Mouse (Mus musculus) midbrain, embryonic 11.5 days (tissue): Measurements from ENCODE around the gene Rccd1. TPM values are rescaled to one million over a fixed set of nuclear protein-coding genes. Genes with fewer than 3 reads are reported as not detected.
"Not testable (repeated sequence)": the region's sequence is repeated elsewhere in the genome, so short reads cannot be mapped to it uniquely, and the experiment has no call there.

ENCODE experiments used
- ATAC-seq: fragments of 200-750 bp; cut with Nextera tagmentation; 2 replicates; pipeline ENCODE4 v1.8.0; 2017; ENCODE audit warnings: moderate TSS enrichment, moderate library complexity; ENCODE audit not compliant: low FRiP score
- DNase-seq: peaks from one replicate; pipeline ENCODE4 v3.0.0; 2015; ENCODE audit warnings: low spot score; ENCODE audit errors: missing footprints
- H3K27ac ChIP-seq: fragments of 300-500 bp; sonication (generic); 2 replicates; pipeline ENCODE4 v1.5.1; 2014; ENCODE audit warnings: low read depth, low read length
- H3K27me3 ChIP-seq: fragments of 300-500 bp; sonication (generic); 2 replicates; pipeline ENCODE4 v1.6.1; 2014; ENCODE audit warnings: mild to moderate bottlenecking, low read length, moderate library complexity, mixed read lengths; ENCODE audit not compliant: control insufficient read depth, insufficient read depth
- H3K36me3 ChIP-seq: fragments of 300-500 bp; sonication (generic); 2 replicates; pipeline ENCODE4 v1.6.1; 2014; ENCODE audit warnings: mild to moderate bottlenecking, low read length, moderate library complexity, mixed read lengths; ENCODE audit not compliant: control insufficient read depth, insufficient read depth
- H3K4me1 ChIP-seq: fragments of 300-500 bp; sonication (generic); 2 replicates; pipeline ENCODE4 v1.6.1; 2014; ENCODE audit warnings: low read length; ENCODE audit not compliant: control insufficient read depth, insufficient read depth
- H3K4me2 ChIP-seq: fragments of 300-500 bp; sonication (generic); 2 replicates; pipeline ENCODE4 v1.6.1; 2014; ENCODE audit warnings: mild to moderate bottlenecking, moderate library complexity
- H3K4me3 ChIP-seq: fragments of 300-500 bp; sonication (generic); 2 replicates; pipeline ENCODE4 v1.5.1; 2014; ENCODE audit warnings: low read depth, low read length
- H3K9ac ChIP-seq: fragments of 300-500 bp; sonication (generic); 2 replicates; pipeline ENCODE4 v1.6.1; 2014; ENCODE audit warnings: low read length
- H3K9me3 ChIP-seq: fragments of 300-500 bp; sonication (generic); 2 replicates; pipeline ENCODE4 v1.6.1; 2016; ENCODE audit warnings: low read length; ENCODE audit not compliant: control insufficient read depth
- WGBS: fragments of 180-500 bp; shearing (Covaris S2); extraction: QIAGEN DNeasy Blood & Tissue Kit; methylation state at CpG from one replicate; pipeline ENCODE4 v1.1.7; 2014; 5-methylcytosine and 5-hydroxymethylcytosine counted together
- polyA plus RNA-seq: library from polyadenylated mRNA; unstranded; fragments of >200 nt; fragmentation: Nextera tagmentation; extraction: Ambion mirVana; gene quantifications from 2 replicates; pipeline ENCODE4 v1.2.1, GENCODE M21; 2014

Gene Rccd1
- polyA plus RNA-seq, 1 experiment from 2014 or later, result 10.9 TPM

GRCm38 (mm10) chr7:80324816-80325119 lies 514 bp upstream of the Rccd1 start:
- Histone ChIP-seq H3K36me3 (peaks cover 30% of the 10 kb centered on the region), H3K4me2 (peak overlapping the region; percentile 69)
- 55% methylated on average over 5 of the region's 5 CpGs for WGBS
- H3K27me3 ChIP-seq, H3K4me3 ChIP-seq, H3K9me3 ChIP-seq, H3K4me1 ChIP-seq, H3K27ac ChIP-seq, DNase-seq, ATAC-seq, H3K9ac ChIP-seq: not testable (repeated sequence)

- ATAC-seq, result no peak
- Histone ChIP-seq H3K4me2 (peak overlapping the region; percentile 69), H3K9ac (peak overlapping the region; percentile 84), H3K27ac (no peak overlapping the region), H3K27me3 (no peaks in the 10 kb centered on the region), H3K4me1 (peaks cover 9% of the 10 kb centered on the region; the same call in 1 of the 2 replicates), H3K4me3 (peak overlapping the region; percentile 64), H3K9me3 (no peaks in the 10 kb centered on the region), H3K36me3 (peaks cover 23% of the 10 kb centered on the region)
- WGBS, result 27% methylated on average over 8 of the region's 8 CpGs
- DNase-seq, result no peak
These were observed 918 bp downstream of the Rccd1 start for GRCm38 (mm10) chr7:80323336-80323735.

- 87% methylated on average over 19 of the region's 19 CpGs for WGBS
These were observed 4.3 kb downstream of the Rccd1 start for GRCm38 (mm10) chr7:80319846-80320496.

GRCm38 (mm10) chr7:80318670-80319069 lies 5.6 kb downstream of the Rccd1 start:
- Histone ChIP-seq H3K9me3 (no peaks in the 10 kb centered on the region), H3K4me3 (no peak overlapping the region), H3K27ac (no peak overlapping the region), H3K27me3 (no peaks in the 10 kb centered on the region), H3K9ac (no peak overlapping the region), H3K4me1 (peaks cover 9% of the 10 kb centered on the region; the same call in 1 of the 2 replicates), H3K4me2 (no peak overlapping the region), H3K36me3 (peaks cover 23% of the 10 kb centered on the region)
- no peak for ATAC-seq
- DNase-seq, result no peak
- 94% methylated on average over 4 of the region's 4 CpGs for WGBS

More at GRCm38 (mm10) chr7:80319846-80320496, 4.3 kb downstream of the Rccd1 start:
- no peaks in the 10 kb centered on the region for H3K27me3 ChIP-seq
- peaks cover 9% of the 10 kb centered on the region; the same call in 1 of the 2 replicates for H3K4me1 ChIP-seq
- no peak for ATAC-seq
- H3K4me2 ChIP-seq, result no peak overlapping the region
- no peak overlapping the region for H3K9ac ChIP-seq
- DNase-seq, result no peak
- no peak overlapping the region for H3K27ac ChIP-seq
- H3K36me3 ChIP-seq, result peaks cover 12% of the 10 kb centered on the region
- no peak overlapping the region for H3K4me3 ChIP-seq
- no peaks in the 10 kb centered on the region for H3K9me3 ChIP-seq

GRCm38 (mm10) chr7:80317439-80318115 lies 6.7 kb downstream of the Rccd1 start:
- H3K36me3 ChIP-seq, result peaks cover 34% of the 10 kb centered on the region
- H3K4me2 ChIP-seq, result no peak overlapping the region
- H3K9me3 ChIP-seq, result no peaks in the 10 kb centered on the region
- H3K9ac ChIP-seq, result no peak overlapping the region
- H3K4me3 ChIP-seq, result no peak overlapping the region
- no peaks in the 10 kb centered on the region; the same call in 1 of the 2 replicates for H3K4me1 ChIP-seq
- ATAC-seq (no peak), DNase-seq (no peak)
- 69% methylated on average over 1 of the region's 1 CpGs for WGBS
- H3K27me3 ChIP-seq, result no peaks in the 10 kb centered on the region
- H3K27ac ChIP-seq, result no peak overlapping the region

- no peak overlapping the region for H3K27ac ChIP-seq
- no peaks in the 10 kb centered on the region for H3K27me3 ChIP-seq
- WGBS, result 83% methylated on average over 2 of the region's 2 CpGs
- H3K4me3 ChIP-seq, result no peak overlapping the region
- ATAC-seq (no peak), DNase-seq (no peak)
- H3K36me3 ChIP-seq, result peaks cover 40% of the 10 kb centered on the region
- H3K4me1 ChIP-seq, result no peaks in the 10 kb centered on the region
- H3K9ac ChIP-seq, result no peak overlapping the region
- H3K9me3 ChIP-seq, result no peaks in the 10 kb centered on the region
- no peak overlapping the region for H3K4me2 ChIP-seq
These were observed 8.5 kb downstream of the Rccd1 start for GRCm38 (mm10) chr7:80315733-80316132.

GRCm38 (mm10) chr7:80310771-80311170 lies 13.5 kb downstream of the Rccd1 start:
- no peaks in the 10 kb centered on the region for H3K4me1 ChIP-seq
- ATAC-seq (no peak), DNase-seq (no peak)
- no peak overlapping the region for H3K4me2 ChIP-seq
- no peaks in the 10 kb centered on the region for H3K27me3 ChIP-seq
- 89% methylated on average over 7 of the region's 7 CpGs for WGBS
- peaks cover 37% of the 10 kb centered on the region for H3K36me3 ChIP-seq
- H3K9ac ChIP-seq, result no peak overlapping the region
- no peak overlapping the region for H3K4me3 ChIP-seq
- no peaks in the 10 kb centered on the region for H3K9me3 ChIP-seq
- H3K27ac ChIP-seq, result no peak overlapping the region

GRCm38 (mm10) chr7:80307766-80308165 lies 16.5 kb downstream of the Rccd1 start:
- H3K27me3 ChIP-seq, result no peaks in the 10 kb centered on the region
- H3K9me3 ChIP-seq, result no peaks in the 10 kb centered on the region
- no peak overlapping the region for H3K9ac ChIP-seq
- H3K4me1 ChIP-seq, result no peaks in the 10 kb centered on the region
- WGBS, result 88% methylated on average over 3 of the region's 3 CpGs
- H3K27ac ChIP-seq, result no peak overlapping the region
- no peak overlapping the region for H3K4me2 ChIP-seq
- ATAC-seq (no peak), DNase-seq (no peak)
- H3K4me3 ChIP-seq, result no peak overlapping the region
- peaks cover 30% of the 10 kb centered on the region for H3K36me3 ChIP-seq

- peaks cover 24% of the 10 kb centered on the region for H3K36me3 ChIP-seq
- peaks cover under 1% of the 10 kb centered on the region for H3K4me1 ChIP-seq
- 84% methylated on average over 2 of the region's 2 CpGs for WGBS
- no peak overlapping the region for H3K9ac ChIP-seq
- H3K27ac ChIP-seq, result no peak overlapping the region
- no peaks in the 10 kb centered on the region for H3K9me3 ChIP-seq
- DNase-seq (no peak), ATAC-seq (no peak)
- H3K4me3 ChIP-seq, result no peak overlapping the region
- no peak overlapping the region for H3K4me2 ChIP-seq
- no peaks in the 10 kb centered on the region for H3K27me3 ChIP-seq
These were observed 22.7 kb downstream of the Rccd1 start for GRCm38 (mm10) chr7:80301522-80301921.
